Mouse (Mus musculus): ENCODE measurements around the gene Csrp3. TPM values are rescaled to one million over a fixed set of nuclear protein-coding genes. Genes with fewer than 3 reads are reported as not detected.

Gene Csrp3
- polyA plus RNA-seq, 1 experiment from 2014 or later, result not detected

DNA sequence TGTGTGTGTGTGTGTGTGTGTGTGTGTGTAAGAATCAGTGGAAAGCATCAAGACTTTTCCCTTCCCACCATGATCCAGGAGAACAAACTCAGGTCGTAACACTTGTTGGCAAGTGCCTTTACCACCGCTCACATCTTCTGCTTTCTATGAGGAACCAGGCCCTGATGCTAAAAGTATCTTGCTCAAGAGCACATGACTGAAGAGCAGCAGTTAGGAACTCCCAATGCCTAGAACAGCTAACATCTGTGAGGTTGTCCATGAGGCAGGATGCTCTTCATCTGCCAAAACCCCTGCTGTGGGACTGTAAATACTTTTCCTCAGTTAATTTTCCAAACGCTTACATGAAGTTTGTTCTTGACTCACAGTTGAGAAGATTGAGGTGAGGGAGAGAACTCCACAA, 59.5 kb downstream of the Csrp3 start:
- Histone ChIP-seq H3K27me3 (ENCODE audit: insufficient read depth, low read length) (no peaks in the 10 kb centered on the region), H3K27ac (no peak overlapping the region), H3K4me2 (ENCODE audit: low read length) (peak overlapping the region; percentile 71), H3K9ac (ENCODE audit: low read depth, low read length) (no peak overlapping the region), H3K4me1 (replicated peaks; ENCODE audit: insufficient read depth, low read length) (0 out of 2 replicates have a peak, but pooled peaks cover 6% of the 10 kb centered on the region), H3K9me3 (replicated peaks; ENCODE audit: low read length) (no peaks in the 10 kb centered on the region), H3K4me3 (replicated peaks; ENCODE audit: low read depth, low read length) (peak overlapping the region; percentile 79; the same call in 1 of the 2 replicates), H3K36me3 (ENCODE audit: insufficient read depth, low read length) (no peaks in the 10 kb centered on the region)
- WGBS, result 62% methylated on average over 3 of the region's 3 CpGs
- no peak for TF ChIP-seq CTCF (IDR thresholded peaks at IDR 0.05; ENCODE audit: low read depth)
- ATAC-seq (replicated peaks; ENCODE audit: low FRiP score, low read depth), result no peak; the same call in 1 of the 2 replicates
- no peak for DNase-seq (ENCODE audit: low spot score)

DNA sequence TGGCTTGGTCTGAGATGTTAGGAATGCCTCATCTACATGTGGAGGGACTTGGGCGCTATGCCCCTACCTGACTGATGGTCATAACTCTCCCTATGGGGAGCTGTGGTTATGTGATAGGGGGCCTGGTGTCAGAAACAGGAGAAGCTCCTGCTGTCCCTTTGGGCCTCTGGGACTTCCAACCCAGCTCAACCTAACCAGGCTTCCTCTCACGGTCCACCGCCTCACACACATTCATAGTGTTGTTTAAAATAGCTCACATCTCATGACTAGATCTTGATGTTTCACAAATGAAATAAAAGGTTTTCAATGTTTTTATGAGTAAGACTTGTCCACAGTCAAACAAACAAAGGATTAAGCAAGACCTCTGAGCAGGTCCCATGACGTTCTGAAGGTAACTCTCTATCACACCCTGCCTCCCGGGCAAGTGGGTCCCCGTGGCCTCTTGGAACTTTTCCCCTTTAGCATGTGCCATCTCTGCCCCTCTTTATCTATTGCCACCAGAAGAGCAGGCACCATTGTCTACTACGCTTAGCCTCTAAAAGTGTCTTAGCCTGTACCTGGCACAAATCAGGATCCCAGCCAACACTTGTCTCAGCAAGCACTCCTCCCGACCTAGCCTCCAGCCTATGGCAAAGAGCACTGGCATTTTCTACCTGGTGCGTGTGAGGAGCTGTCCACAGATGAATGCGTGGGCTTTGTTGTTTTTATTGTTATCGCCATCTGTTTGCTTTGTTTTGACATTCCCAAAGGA, 62.9 kb downstream of the Csrp3 start:
- no peak overlapping the region for H3K4me3 ChIP-seq (replicated peaks; ENCODE audit: low read depth, low read length)
- H3K9ac ChIP-seq (ENCODE audit: low read depth, low read length), result no peak overlapping the region
- no peak for DNase-seq (ENCODE audit: low spot score)
- no peak overlapping the region for H3K27ac ChIP-seq
- ATAC-seq (replicated peaks; ENCODE audit: low FRiP score, low read depth), result no peak
- no peak for TF ChIP-seq CTCF (IDR thresholded peaks at IDR 0.05; ENCODE audit: low read depth)
- no peak overlapping the region for H3K4me2 ChIP-seq (ENCODE audit: low read length)
- no peaks in the 10 kb centered on the region for H3K36me3 ChIP-seq (ENCODE audit: insufficient read depth, low read length)
- H3K27me3 ChIP-seq (ENCODE audit: insufficient read depth, low read length), result no peaks in the 10 kb centered on the region
- H3K4me1 ChIP-seq (replicated peaks; ENCODE audit: insufficient read depth, low read length), result 0 out of 2 replicates have a peak, but pooled peaks cover under 1% of the 10 kb centered on the region
- H3K9me3 ChIP-seq (replicated peaks; ENCODE audit: low read length), result no peaks in the 10 kb centered on the region
- WGBS, result 68% methylated on average over 11 of the region's 11 CpGs

DNA sequence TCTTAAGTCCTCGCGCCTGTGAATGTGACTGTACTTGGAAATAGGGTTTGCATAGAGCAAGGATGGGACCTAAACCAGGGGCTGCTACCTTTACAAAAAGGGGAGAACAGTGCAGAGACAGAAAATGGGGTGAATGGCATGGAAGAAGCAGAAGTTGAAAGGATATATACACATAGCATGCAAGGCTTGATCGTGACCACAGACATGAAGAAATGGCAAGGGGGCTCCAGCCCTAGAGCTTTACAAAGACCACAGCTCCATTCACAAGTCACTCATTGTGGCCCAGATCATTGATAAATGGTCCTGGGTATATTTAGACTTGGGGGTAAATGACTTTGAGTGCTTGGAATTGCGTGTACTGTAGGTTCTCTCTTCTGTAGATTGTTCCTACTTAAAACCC, 65.4 kb downstream of the Csrp3 start:
- H3K4me1 ChIP-seq (replicated peaks; ENCODE audit: insufficient read depth, low read length), result no peaks in the 10 kb centered on the region
- no peak overlapping the region for H3K4me3 ChIP-seq (replicated peaks; ENCODE audit: low read depth, low read length)
- no peak for TF ChIP-seq CTCF (IDR thresholded peaks at IDR 0.05; ENCODE audit: low read depth)
- no peaks in the 10 kb centered on the region for H3K27me3 ChIP-seq (ENCODE audit: insufficient read depth, low read length)
- 76% methylated on average over 4 of the region's 4 CpGs for WGBS
- H3K27ac ChIP-seq, result no peak overlapping the region
- no peak for ATAC-seq (replicated peaks; ENCODE audit: low FRiP score, low read depth)
- no peaks in the 10 kb centered on the region for H3K9me3 ChIP-seq (replicated peaks; ENCODE audit: low read length)
- H3K9ac ChIP-seq (ENCODE audit: low read depth, low read length), result no peak overlapping the region
- H3K36me3 ChIP-seq (ENCODE audit: insufficient read depth, low read length), result no peaks in the 10 kb centered on the region
- no peak for DNase-seq (ENCODE audit: low spot score)
- H3K4me2 ChIP-seq (ENCODE audit: low read length), result no peak overlapping the region

Other genes starting within 250 kb of the Csrp3 start
- gene Mrgprb3, start 204.2 kb downstream of the Csrp3 start, polyA plus RNA-seq (2015; fragmentation: Nextera tagmentation; extraction: Ambion mirVana), result not detected in 2 replicates
- 43.2 and 45.2 TPM in 2 replicates for gene Zdhhc13, start 59.0 kb downstream of the Csrp3 start, polyA plus RNA-seq (2015; fragmentation: Nextera tagmentation; extraction: Ambion mirVana)
- 5.5 and 7.3 TPM in 2 replicates for gene E2f8, start 33.6 kb upstream of the Csrp3 start, polyA plus RNA-seq (2015; fragmentation: Nextera tagmentation; extraction: Ambion mirVana)
- gene Nav2, start 60.7 kb upstream of the Csrp3 start, polyA plus RNA-seq (2015; fragmentation: Nextera tagmentation; extraction: Ambion mirVana), result 10.1 and 12.7 TPM in 2 replicates

All from kidney, postnatal 0 days (tissue).